Mouse (Mus musculus) right cerebral cortex, postnatal 14 days (tissue): ENCODE measurements at regions not wholly inside any gene's neighbourhood (a gene's known extent, or its start where the extent isn't known, plus 50 kb on each side); places are given as distances from the start of the nearest gene placed in this dataset.
"Not testable (repeated sequence)": the region's sequence is repeated elsewhere in the genome, so short reads cannot be mapped to it uniquely, and the experiment has no call there.

ENCODE experiments used
- DNase-seq: peaks from one replicate; pipeline ENCODE4 v3.0.0; 2022

DNA sequence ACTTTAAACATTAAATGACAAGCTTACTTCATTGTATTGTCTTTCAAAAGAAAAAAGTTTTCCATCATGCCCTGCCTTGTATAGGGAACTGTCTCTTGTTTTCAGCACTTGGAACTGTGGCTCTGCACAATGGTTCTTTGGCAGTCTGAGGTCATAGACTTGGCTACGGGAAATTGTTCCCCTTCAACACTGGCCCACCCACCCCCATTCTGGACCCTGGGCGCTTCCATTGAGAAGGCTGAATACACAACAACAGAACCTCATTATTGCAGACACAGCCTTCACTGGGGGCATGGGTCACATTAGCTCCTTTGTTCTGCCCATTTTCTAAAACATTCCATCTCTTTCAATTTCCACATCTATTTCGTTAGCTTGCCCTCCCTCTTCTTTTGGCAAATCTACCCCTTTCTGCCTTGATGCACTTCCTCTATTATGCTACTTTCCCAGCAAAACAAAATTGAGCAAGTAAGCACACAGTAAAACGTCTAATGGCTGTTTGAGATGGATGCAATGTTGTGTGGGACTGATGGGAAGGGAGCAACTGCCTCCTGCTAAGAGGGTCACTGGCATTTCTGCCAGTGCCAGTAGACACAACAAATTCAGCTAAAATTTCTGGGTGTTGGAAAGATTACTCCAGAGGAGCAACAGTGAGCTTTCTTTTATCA lies 136.0 kb upstream of the Mad2l1 start:
- no peak for DNase-seq

- no peak for DNase-seq
Observed at GRCm38 (mm10) chr6:66401468-66401867, 133.7 kb upstream of the Mad2l1 start.

GRCm38 (mm10) chr6:66401868-66402440 lies 133.2 kb upstream of the Mad2l1 start:
- no peak for DNase-seq

DNA sequence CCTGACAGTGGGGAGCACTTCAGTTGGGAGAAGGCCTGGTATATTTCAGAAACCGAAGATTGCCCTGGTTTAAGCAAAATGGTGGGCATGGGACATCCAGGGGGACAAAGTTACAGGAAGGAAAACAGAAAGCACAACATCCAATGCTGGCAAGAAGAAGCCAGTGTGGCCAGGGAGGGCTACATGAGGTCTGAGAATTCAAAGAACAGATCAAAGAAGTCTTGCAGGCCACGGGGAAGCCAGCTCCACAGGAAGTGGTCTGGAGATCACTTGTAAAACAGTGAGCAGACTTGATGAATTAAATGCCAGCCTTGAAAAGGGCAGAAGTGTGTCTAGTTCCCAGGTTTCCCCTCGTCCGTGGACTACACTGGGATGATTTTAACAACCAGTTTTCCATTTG lies 120.4 kb upstream of the Mad2l1 start:
- no peak for DNase-seq

GRCm38 (mm10) chr6:66419452-66420041 lies 115.6 kb upstream of the Mad2l1 start:
- DNase-seq = no peak

DNA sequence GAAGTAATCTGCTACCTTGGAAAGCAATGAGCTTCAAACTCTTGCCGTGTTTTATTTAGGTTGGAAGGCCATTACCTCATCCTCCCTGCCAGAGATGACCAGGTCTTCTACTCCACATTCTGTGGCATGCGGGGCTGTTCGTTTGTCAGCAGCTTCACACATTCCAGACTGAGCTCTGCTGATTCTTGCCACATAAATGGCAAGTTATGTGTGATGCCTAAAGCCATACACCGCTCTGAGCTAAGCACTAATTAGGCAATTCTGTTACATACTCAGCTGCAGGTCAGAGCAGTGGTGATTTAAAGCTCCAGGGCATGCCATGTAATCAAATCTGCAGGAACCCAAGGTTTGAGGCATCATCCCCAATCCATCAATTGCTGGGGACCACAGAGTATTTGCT lies 106.8 kb upstream of the Mad2l1 start:
- DNase-seq = no peak

DNA sequence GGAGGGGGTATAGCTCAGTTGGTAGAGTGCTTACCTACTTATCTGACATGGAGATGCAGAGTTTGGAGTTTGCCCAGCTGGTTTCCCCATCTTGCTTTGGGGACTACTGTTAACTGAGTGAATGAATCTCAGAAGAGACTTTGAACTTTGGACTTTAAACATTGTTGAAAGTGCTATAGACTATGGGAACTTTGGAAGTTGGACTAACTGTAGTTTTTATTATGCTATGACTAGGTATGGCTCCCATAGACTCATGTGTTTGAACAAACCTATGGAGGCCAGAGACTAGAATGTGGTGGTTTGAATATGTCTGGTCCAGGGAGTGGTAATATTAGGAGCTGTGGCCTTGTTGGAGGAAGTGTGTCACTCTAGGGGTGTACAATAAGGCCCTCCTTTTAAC lies 84.8 kb upstream of the Mad2l1 start:
- DNase-seq = not testable (repeated sequence)

DNA sequence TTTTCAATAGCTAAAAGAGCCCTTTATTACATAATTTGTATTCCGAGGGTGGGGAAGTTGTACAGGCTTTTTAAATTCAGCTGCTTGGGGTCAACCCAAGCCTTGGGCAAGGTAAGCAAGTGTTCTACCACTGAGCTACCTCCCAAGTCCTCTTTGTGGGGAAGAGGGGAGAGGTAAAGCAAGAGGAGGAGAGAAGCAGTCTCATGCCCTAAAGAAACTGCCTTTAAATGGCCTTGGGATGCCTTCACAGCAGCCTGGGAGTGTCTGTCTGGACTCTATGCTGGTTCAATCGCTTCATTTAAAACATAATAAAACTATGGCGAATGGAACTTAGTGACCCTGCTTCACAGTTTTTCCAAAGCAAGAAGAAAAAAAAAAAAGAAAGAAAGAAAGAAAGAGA lies 77.0 kb upstream of the Mad2l1 start:
- no peak for DNase-seq

DNA sequence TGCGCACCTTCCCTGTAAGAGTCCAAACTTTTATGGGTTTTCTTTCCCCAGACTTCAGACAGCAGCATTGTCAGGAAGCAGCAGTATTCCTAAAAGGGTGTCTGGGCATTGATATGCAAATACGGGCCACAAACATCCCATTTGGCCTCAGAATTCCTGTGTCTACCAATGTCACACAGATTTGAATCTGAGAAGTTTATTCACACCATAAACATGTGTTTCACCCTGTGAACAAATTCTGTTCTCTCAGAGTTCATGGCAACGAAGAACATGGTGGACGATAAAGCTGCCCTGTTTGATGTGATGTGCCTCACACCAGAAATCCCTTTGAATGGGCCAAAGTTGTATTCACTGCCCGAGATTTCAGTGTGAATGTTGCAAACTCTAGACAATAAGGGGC lies 70.7 kb upstream of the Mad2l1 start:
- no peak for DNase-seq

GRCm38 (mm10) chr6:66465137-66465853 lies 69.9 kb upstream of the Mad2l1 start:
- no peak for DNase-seq

- DNase-seq = no peak
Observed at GRCm38 (mm10) chr6:66466757-66467156, 68.4 kb upstream of the Mad2l1 start.

DNA sequence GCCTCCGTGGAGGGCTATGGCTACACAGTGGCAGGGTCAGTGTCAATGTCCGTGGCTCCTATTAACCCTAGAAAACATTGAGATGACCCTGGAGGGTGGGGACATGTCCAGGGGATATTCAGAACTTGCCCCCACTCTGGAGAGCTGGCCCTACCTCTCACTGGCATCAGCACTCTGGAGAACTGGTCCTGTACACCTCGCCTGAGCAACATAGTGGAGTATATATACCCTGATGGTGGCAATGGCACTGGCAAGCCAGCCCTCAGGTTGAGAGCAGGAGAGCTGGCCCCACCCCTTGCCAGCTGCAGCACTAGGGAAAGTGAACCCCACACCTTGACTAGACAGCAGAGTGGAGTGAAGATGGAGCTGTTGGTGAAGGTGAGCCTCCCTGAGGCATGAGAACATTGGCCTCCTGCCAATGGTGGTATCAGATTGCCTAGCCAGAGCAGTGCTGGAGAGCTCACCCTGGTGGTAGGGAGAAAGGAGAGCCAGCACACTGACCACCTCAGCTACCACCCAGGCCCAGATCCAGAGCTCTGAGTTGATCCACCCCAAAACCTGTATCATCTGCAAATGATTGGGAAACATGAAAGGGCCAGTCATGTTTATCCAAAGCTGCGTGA lies 64.5 kb upstream of the Mad2l1 start:
- no peak for DNase-seq

DNA sequence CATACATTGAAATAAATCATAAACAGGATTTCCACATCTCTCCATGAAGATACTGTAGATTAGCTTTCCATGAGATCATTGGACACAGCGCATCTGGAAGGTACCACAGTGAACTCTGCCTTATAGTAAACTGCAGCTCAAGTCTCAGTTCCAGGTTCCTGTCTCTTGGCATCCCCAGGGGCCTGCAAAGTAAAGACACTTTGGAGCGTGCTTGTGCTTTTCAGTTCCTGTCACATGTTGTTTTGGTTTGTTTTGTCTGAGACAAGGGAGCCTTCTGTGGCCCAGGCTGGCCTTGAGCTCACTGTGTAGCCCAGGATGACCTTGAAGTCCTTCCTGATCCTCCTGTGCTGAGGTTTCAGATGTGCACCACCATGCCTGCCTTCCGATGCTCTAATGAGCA lies 63.4 kb upstream of the Mad2l1 start:
- no peak for DNase-seq

DNA sequence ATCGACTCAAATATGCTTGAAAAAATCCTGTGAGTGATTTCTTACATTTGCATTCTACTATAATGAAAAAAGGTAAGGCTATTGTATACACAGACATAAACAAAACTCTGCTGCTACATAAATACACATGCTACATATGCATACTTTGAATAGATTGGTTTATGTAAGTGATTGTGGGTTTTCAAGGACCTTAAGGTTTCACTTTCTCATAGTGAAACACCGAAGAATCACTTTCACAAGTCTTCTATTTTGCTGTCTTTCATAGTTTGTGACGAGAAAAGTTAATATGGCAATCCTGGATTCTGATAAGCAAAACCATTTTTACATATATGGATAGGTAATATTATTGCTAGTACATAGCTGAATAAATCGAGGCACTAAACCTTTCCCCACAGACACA lies 62.5 kb upstream of the Mad2l1 start:
- DNase-seq = no peak

DNA sequence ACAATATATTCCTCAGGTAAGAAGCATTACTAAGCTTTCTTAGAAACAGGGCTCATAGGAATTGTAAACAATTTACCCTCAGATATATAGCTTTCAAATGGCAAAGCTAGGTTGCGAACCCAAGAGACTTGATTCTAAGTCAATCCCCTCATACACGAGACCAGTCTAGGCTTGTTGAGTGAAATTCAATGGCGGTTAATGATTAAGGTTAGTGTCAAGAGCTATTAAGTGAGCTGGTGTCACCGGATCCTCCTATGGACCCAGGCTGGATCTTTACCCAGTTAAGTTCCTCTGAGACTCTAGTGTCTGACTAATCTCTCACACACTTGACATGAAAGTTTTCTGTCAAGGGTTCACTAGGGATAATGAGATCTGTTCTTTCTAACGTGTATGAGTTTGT lies 57.6 kb upstream of the Mad2l1 start:
- no peak for DNase-seq

GRCm38 (mm10) chr6:66478326-66478964 lies 56.7 kb upstream of the Mad2l1 start:
- no peak for DNase-seq

- no peak for DNase-seq
Observed at GRCm38 (mm10) chr6:66479576-66479975, 55.6 kb upstream of the Mad2l1 start.

GRCm38 (mm10) chr6:66480207-66480606 lies 55.0 kb upstream of the Mad2l1 start:
- no peak for DNase-seq

DNA sequence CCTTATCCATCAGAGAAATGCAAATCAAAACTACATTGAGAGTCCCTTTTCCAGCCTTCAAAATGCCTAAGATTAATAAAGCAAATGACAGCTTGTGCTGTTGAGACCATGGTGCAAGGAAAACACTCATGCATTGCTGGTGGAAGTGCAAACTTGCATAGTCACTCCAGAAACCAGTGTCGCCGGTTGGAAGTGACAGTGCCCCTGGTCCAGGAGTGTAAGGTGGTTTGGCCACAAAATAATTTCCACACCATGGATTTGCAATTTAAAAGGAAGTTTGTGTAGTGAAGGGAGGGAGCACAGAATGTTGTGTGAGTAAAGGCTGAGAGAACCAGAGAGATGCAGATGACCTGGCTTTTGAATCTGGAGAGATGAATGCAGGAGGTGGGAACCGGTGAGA lies 52.4 kb upstream of the Mad2l1 start:
- DNase-seq = no peak
